Mouse (Mus musculus) lung, embryonic 14.5 days (tissue): ENCODE data around the gene Mgll. TPM values are rescaled to one million over a fixed set of nuclear protein-coding genes. Genes with fewer than 3 reads are reported as not detected.

ENCODE experiments used
- ATAC-seq: fragments of 200-750 bp; cut with Nextera tagmentation; 2 replicates; pipeline ENCODE4 v1.8.0; 2017; ENCODE audit warnings: mild to moderate bottlenecking, moderate TSS enrichment, moderate library complexity; ENCODE audit not compliant: insufficient read depth
- DNase-seq: peaks from one replicate; pipeline ENCODE4 v3.0.0-alpha.2; 2015
- H3K27ac ChIP-seq: fragments of 300-500 bp; sonication (generic); 2 replicates; pipeline ENCODE4 v1.5.1; 2014; ENCODE audit warnings: low read depth, mild to moderate bottlenecking, moderate library complexity
- H3K27me3 ChIP-seq: fragments of 300-500 bp; sonication (generic); 2 replicates; pipeline ENCODE4 v1.6.1; 2014; ENCODE audit warnings: low read length, control low read depth; ENCODE audit not compliant: insufficient read depth
- H3K36me3 ChIP-seq: fragments of 300-500 bp; sonication (generic); 2 replicates; pipeline ENCODE4 v1.6.1; 2014; ENCODE audit warnings: control low read depth; ENCODE audit not compliant: insufficient read depth
- H3K4me1 ChIP-seq: fragments of 300-500 bp; sonication (generic); 2 replicates; pipeline ENCODE4 v1.6.1; 2014; ENCODE audit warnings: antibody characterized with exemption, control low read depth; ENCODE audit not compliant: insufficient read depth
- H3K4me2 ChIP-seq: fragments of 300-500 bp; sonication (generic); 2 replicates; pipeline ENCODE4 v1.6.1; 2014; ENCODE audit warnings: mild to moderate bottlenecking
- H3K4me3 ChIP-seq: fragments of 300-500 bp; sonication (generic); 2 replicates; pipeline ENCODE4 v1.5.1; 2014; ENCODE audit warnings: low read depth, low read length
- H3K9ac ChIP-seq: fragments of 300-500 bp; sonication (generic); 2 replicates; pipeline ENCODE4 v1.6.1; 2014
- H3K9me3 ChIP-seq: fragments of 300-500 bp; sonication (generic); 2 replicates; pipeline ENCODE4 v1.6.1; 2016; ENCODE audit warnings: low read depth, low read length, control low read depth
- CTCF ChIP-seq: IDR thresholded peaks from 2 replicates; pipeline ENCODE4 v1.5.1; 2016; ENCODE audit warnings: antibody characterized with exemption, low read depth
- WGBS: fragments of 180-500 bp; shearing (Covaris S2); extraction: QIAGEN DNeasy Blood & Tissue Kit; methylation state at CpG from one replicate; pipeline ENCODE4 v1.1.7; 2014; 5-methylcytosine and 5-hydroxymethylcytosine counted together
- polyA plus RNA-seq: library from polyadenylated mRNA; unstranded; fragments of >200 nt; fragmentation: Nextera tagmentation; extraction: Ambion mirVana; gene quantifications from 2 replicates; pipeline ENCODE4 v1.2.1, GENCODE M21; 2014

Gene Mgll
- polyA plus RNA-seq, 1 experiment from 2014 or later: 71.5 TPM

DNA sequence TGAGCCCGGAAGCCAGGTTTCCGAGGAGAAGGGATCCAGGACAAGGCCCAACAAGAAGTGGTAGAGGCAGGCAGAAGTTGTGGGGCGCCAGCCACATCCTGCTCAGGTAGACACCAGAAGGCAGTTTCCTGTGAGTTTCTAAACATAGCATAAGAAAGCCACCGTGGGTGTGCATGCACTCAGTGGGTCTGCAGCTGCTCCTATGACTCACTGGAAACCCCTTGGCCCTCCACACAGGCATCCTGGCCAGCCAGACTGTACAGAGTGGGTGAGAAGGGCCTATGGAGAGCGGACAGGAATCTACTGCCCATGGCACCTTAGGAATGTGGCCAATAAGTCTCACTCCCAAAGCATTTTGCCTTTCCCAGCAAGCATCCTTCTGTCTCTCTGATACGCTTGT lies 45.5 kb downstream of the Mgll start:
- Histone ChIP-seq H3K4me2 (no peak overlapping the region), H3K27ac (no peak overlapping the region), H3K9ac (no peak overlapping the region), H3K27me3 (no peaks in the 10 kb centered on the region), H3K9me3 (no peaks in the 10 kb centered on the region), H3K4me3 (no peak overlapping the region), H3K36me3 (0 out of 2 replicates have a peak, but pooled peaks cover 5% of the 10 kb centered on the region), H3K4me1 (peaks cover 2% of the 10 kb centered on the region; the same call in 1 of the 2 replicates)
- WGBS: 75% methylated on average over 6 of the region's 6 CpGs
- no peak for ATAC-seq
- no peak for DNase-seq
- no peak for TF ChIP-seq CTCF

DNA sequence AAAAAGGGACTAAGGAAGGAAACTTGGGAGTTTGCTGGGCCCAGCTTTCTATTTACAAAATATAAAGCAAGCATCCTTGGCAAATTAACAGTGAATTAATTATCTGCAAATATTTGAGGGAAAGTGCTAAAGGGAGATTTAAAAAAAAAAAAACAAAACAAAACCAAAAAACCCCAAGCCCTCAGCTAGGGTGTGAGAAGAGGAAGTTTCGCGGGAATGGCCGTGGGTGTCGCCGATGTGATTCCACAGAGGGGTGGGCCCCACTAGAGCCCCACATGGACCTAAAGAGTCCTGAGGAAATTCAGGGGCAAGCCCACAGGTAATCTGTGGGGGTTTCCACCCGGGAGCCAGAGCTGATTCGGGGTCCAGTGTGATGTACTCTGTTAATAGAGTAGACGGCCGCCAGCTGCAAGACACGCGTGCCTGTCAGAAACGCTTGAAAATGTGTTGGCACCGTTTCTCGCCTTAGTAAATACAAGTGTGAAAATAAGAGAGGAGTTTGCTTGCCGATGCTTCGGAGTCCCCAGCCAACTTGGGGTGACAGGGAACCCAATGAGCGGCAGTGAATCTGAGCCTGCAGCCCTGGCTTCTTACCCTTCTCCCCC lies 46.2 kb downstream of the Mgll start:
- Histone ChIP-seq H3K9ac (no peak overlapping the region), H3K27ac (no peak overlapping the region), H3K27me3 (no peaks in the 10 kb centered on the region), H3K4me2 (no peak overlapping the region), H3K36me3 (0 out of 2 replicates have a peak, but pooled peaks cover 3% of the 10 kb centered on the region), H3K4me3 (no peak overlapping the region), H3K9me3 (no peaks in the 10 kb centered on the region), H3K4me1 (peaks cover 2% of the 10 kb centered on the region; the same call in 1 of the 2 replicates)
- TF ChIP-seq CTCF: no peak
- no peak for ATAC-seq
- WGBS: 59% methylated on average over 17 of the region's 17 CpGs
- DNase-seq: no peak

DNA sequence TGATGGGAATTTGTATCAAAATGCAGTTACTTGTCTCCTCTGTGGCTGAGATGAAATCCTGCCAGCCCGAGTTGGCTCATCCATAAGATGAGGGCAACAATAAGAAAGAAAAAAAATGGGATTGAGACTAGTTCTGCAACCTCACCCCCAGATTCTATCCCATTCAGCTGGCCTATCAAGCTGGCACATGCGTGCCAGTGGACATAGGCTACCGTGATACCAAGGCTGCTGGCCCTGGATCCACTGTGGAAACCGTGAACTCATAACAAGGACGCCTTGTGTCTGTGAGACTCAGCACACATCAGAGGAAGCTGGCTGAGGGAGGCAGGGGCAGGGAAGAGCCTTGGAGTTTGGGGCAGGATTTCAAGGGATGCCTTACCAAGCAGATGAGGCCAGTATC lies 46.8 kb downstream of the Mgll start:
- DNase-seq: no peak
- Histone ChIP-seq H3K4me2 (no peak overlapping the region), H3K4me3 (no peak overlapping the region), H3K36me3 (0 out of 2 replicates have a peak, but pooled peaks cover 3% of the 10 kb centered on the region), H3K9me3 (no peaks in the 10 kb centered on the region), H3K9ac (no peak overlapping the region), H3K27me3 (no peaks in the 10 kb centered on the region), H3K27ac (no peak overlapping the region), H3K4me1 (peaks cover under 1% of the 10 kb centered on the region; the same call in 1 of the 2 replicates)
- TF ChIP-seq CTCF: no peak
- ATAC-seq: no peak
- WGBS: 90% methylated on average over 5 of the region's 5 CpGs

DNA sequence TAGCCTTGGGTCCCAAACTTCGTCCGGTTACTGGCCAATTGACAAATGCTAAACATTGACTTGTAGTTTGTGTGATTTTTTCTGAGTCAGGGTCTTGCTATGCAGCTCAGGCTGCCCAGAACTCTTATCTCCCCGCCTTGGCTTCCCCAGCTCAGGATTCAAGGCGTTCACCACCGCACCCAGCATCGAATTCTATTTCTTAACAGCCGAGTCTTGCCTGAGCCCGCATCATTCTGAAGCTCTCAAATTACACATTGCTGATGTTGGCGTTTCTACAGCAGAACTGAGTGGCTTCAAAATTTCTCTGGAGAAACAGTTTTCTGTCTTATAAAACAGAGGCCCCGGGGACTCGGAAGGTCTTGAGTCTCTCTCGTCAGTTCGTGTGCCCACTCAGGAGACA lies 47.8 kb downstream of the Mgll start:
- no peak for TF ChIP-seq CTCF
- 53% methylated on average over 13 of the region's 13 CpGs for WGBS
- Histone ChIP-seq H3K36me3 (0 out of 2 replicates have a peak, but pooled peaks cover 3% of the 10 kb centered on the region), H3K4me3 (no peak overlapping the region), H3K27me3 (no peaks in the 10 kb centered on the region), H3K27ac (no peak overlapping the region), H3K4me1 (no peaks in the 10 kb centered on the region; the same call in 1 of the 2 replicates), H3K4me2 (no peak overlapping the region), H3K9me3 (no peaks in the 10 kb centered on the region), H3K9ac (no peak overlapping the region)
- no peak for ATAC-seq
- peak; percentile 39 for DNase-seq

DNA sequence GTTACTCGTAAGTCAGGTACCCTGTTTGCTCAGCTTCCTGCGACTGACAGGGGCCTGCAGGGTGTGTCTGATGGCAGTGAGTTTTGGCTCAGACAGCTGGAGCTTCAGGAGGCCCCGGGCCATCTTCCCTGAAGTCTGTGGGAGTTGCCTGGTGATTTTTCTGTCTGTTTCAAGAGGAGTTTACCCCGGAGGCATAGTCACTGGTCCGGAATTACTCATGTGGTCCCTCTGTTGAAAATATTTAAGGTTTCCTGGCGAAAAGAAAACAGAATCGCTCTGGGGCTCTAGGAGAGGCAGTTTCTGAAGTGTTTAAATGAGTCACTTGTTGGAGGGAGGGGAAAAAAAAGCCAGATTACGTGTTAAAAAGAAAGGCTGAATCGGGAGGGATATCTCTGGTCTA lies 49.8 kb downstream of the Mgll start:
- no peaks in the 10 kb centered on the region; the same call in 1 of the 2 replicates for H3K4me1 ChIP-seq
- 50% methylated on average over 9 of the region's 9 CpGs for WGBS
- H3K4me3 ChIP-seq: no peak overlapping the region
- H3K9ac ChIP-seq: no peak overlapping the region
- DNase-seq (no peak), ATAC-seq (no peak)
- H3K27ac ChIP-seq: no peak overlapping the region
- H3K4me2 ChIP-seq: no peak overlapping the region
- no peaks in the 10 kb centered on the region for H3K9me3 ChIP-seq
- H3K27me3 ChIP-seq: no peaks in the 10 kb centered on the region
- no peaks in the 10 kb centered on the region for H3K36me3 ChIP-seq
- no peak for TF ChIP-seq CTCF

DNA sequence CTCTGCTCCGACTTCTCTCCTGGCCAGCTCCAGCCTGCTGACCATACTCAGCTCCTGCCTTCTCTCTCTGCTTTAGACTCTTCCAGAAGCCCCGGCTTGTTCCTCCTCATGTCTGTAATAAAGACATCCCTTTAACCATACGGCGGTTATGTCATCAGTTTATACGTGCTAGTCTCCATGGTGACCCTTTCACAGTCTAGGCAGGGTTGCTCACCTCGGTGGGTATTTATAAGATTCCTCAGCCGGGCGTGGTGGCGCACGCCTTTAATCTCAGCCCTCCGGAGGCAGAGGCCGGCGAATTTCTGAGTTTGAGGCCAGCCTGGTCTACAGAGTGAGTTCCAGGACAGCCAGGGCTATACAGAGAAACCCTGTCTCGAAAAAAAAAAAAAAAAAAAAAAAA lies 51.1 kb downstream of the Mgll start:
- no peak for DNase-seq
- H3K9ac ChIP-seq: no peak overlapping the region
- no peaks in the 10 kb centered on the region for H3K9me3 ChIP-seq
- ATAC-seq: no peak
- no peak for TF ChIP-seq CTCF
- H3K4me3 ChIP-seq: no peak overlapping the region
- H3K27ac ChIP-seq: no peak overlapping the region
- 53% methylated on average over 13 of the region's 14 CpGs for WGBS
- no peaks in the 10 kb centered on the region; the same call in 1 of the 2 replicates for H3K4me1 ChIP-seq
- H3K36me3 ChIP-seq: no peaks in the 10 kb centered on the region
- no peaks in the 10 kb centered on the region for H3K27me3 ChIP-seq
- H3K4me2 ChIP-seq: no peak overlapping the region

DNA sequence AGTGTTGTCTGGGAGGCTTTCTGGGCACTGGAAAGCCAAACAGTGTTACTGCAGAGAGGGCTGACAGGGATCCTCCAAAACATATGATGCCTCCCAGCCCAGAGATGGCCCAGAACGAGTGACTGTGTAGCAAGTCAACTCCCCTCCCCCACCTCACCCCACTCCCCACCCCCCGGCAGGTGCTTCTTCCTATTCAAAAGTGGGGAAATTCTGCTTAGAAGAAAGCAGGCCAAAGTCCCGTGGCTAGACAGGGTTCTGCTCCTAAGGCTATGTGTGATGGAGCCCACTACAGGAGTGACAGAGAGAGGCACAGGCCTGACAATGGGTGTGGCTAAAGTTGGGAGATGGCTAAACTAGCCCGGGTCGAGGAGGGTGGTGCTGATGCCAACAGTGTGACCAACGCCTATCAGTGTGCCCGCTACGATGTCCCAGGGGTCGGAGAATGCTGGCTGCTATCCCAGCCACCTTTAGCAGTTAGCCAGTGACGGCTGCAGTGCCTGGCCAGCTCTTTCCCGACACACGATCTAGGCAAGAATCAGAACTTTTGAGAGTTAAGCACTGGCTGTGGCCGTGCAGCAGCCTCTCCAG lies 52.2 kb downstream of the Mgll start:
- Histone ChIP-seq H3K9me3 (no peaks in the 10 kb centered on the region), H3K27me3 (no peaks in the 10 kb centered on the region), H3K4me3 (no peak overlapping the region), H3K27ac (no peak overlapping the region), H3K4me2 (no peak overlapping the region), H3K4me1 (no peaks in the 10 kb centered on the region; the same call in 1 of the 2 replicates), H3K36me3 (no peaks in the 10 kb centered on the region), H3K9ac (no peak overlapping the region)
- no peak for DNase-seq
- ATAC-seq: no peak; the same call in 1 of the 2 replicates
- WGBS: 46% methylated on average over 13 of the region's 13 CpGs
- no peak for TF ChIP-seq CTCF
